Comparison of ENCODE assay signal across 12 mouse cellular contexts in the genomic region with DNA sequence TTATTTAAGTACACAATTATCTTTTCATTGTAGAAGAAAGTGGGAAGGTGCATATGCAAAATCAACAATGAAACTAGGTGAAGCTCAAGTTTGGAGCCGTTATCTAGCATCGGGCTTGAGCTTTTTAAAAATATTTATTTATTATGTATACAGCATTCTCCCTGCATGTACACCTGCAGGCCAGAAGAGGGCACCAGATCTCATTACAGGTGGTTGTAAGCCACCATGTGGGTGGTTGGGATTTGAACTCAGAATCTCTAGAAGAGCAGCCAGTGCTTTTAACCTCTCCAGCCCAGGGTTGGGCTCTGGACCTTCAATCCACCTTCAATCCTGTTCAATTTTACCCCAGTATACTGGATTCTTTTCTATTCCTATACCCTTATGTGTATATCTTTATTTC. TPM values are rescaled to one million over a fixed set of nuclear protein-coding genes. Genes with fewer than 3 reads are reported as not detected.
DNase-seq lines count a peak whose midpoint lies in the region; ATAC-seq and TF ChIP-seq lines count a peak whose summit lies in the region.
"Had no signal": no experiment of that assay in that cellular context is flagged by ENCODE, and none has a peak within 500 bp of the region (broad histone marks: within the 10 kb centered on the region; RNA-seq: fewer than 3 reads in every experiment).

No protein-coding gene starts in this region.

- no peak overlapping the region for H3K4me2 ChIP-seq in forebrain, embryonic 14.5 days (ENCODE audit: low read length)
- no peak overlapping the region for H3K4me2 ChIP-seq in forebrain, embryonic 11.5 days (ENCODE audit: low read depth, low read length, severe bottlenecking)
- no peak overlapping the region for H3K4me2 ChIP-seq in lung, embryonic 14.5 days
- no peak overlapping the region for H3K4me2 ChIP-seq in stomach, postnatal 0 days (replicated peaks; ENCODE audit: low read depth)
- H3K4me2 ChIP-seq: limb, embryonic 15.5 days; midbrain, embryonic 13.5 days had no signal

- no peak for TF ChIP-seq EP300 in stomach, postnatal 0 days (optimal IDR thresholded peaks at IDR 0.05)

- 79% methylated on average over 2 of the region's 2 CpGs for WGBS in forebrain, embryonic 14.5 days
- 72% methylated on average over 2 of the region's 2 CpGs for WGBS in forebrain, embryonic 11.5 days
- WGBS in lung, embryonic 14.5 days: 58% methylated on average over 2 of the region's 2 CpGs
- 59% methylated on average over 2 of the region's 2 CpGs for WGBS in stomach, postnatal 0 days

- no peak overlapping the region for H3K27ac ChIP-seq in forebrain, embryonic 14.5 days (ENCODE audit: low read depth, low read length)
- H3K27ac ChIP-seq in forebrain, embryonic 11.5 days (ENCODE audit: low read depth, low read length): no peak overlapping the region
- no peak overlapping the region for H3K27ac ChIP-seq in lung, embryonic 14.5 days (ENCODE audit: low read depth)
- H3K27ac ChIP-seq in stomach, postnatal 0 days (replicated peaks): no peak overlapping the region
- H3K27ac ChIP-seq: limb, embryonic 15.5 days; midbrain, embryonic 13.5 days had no signal

- POLR2A ChIA-PET in Patski (lab: Charles Lee): no interaction called here

- no peaks in the 10 kb centered on the region for H3K9me3 ChIP-seq in forebrain, embryonic 14.5 days (replicated peaks; ENCODE audit: control insufficient read depth, low read length)
- H3K9me3 ChIP-seq in forebrain, embryonic 11.5 days (ENCODE audit: control insufficient read depth, low read length): no peaks in the 10 kb centered on the region
- no peaks in the 10 kb centered on the region for H3K9me3 ChIP-seq in lung, embryonic 14.5 days (ENCODE audit: low read depth, low read length)
- H3K9me3 ChIP-seq in stomach, postnatal 0 days (ENCODE audit: control insufficient read depth, low read length): no peaks in the 10 kb centered on the region
- H3K9me3 ChIP-seq: limb, embryonic 15.5 days; midbrain, embryonic 13.5 days had no signal

- TF ChIP-seq CTCF in lung, embryonic 14.5 days (IDR thresholded peaks at IDR 0.05; ENCODE audit: low read depth): peak; percentile 57
- TF ChIP-seq CTCF in Patski (IDR thresholded peaks at IDR 0.05): peak; percentile 83
- peak; percentile 63 for TF ChIP-seq CTCF in stomach, postnatal 0 days (IDR thresholded peaks at IDR 0.05; ENCODE audit: low read depth)

- H3K36me3 ChIP-seq in forebrain, embryonic 14.5 days (ENCODE audit: control insufficient read depth, insufficient read depth, low read length): no peaks in the 10 kb centered on the region
- no peaks in the 10 kb centered on the region for H3K36me3 ChIP-seq in forebrain, embryonic 11.5 days (ENCODE audit: control insufficient read depth, insufficient read depth, low read length)
- H3K36me3 ChIP-seq in lung, embryonic 14.5 days (ENCODE audit: insufficient read depth): no peaks in the 10 kb centered on the region
- H3K36me3 ChIP-seq in stomach, postnatal 0 days (ENCODE audit: control insufficient read depth, insufficient read depth, low read length): no peaks in the 10 kb centered on the region
- H3K36me3 ChIP-seq: limb, embryonic 15.5 days; midbrain, embryonic 13.5 days had no signal

- CTCF ChIA-PET in Patski (lab: Charles Lee): interaction anchor here (1.1 to 2.0 kb wide), 4 partner anchors 37 to 108 kb away, joined by 3 to 8 read pairs (median 5); no protein-coding TSS in a partner anchor

- no peak overlapping the region for H3K9ac ChIP-seq in forebrain, embryonic 14.5 days (ENCODE audit: low read length)
- H3K9ac ChIP-seq in forebrain, embryonic 11.5 days (ENCODE audit: low read length): no peak overlapping the region
- no peak overlapping the region for H3K9ac ChIP-seq in lung, embryonic 14.5 days
- no peak overlapping the region for H3K9ac ChIP-seq in stomach, postnatal 0 days (ENCODE audit: low read length)
- H3K9ac ChIP-seq: limb, embryonic 15.5 days; midbrain, embryonic 13.5 days had no signal

- H3K4me3 ChIP-seq in forebrain, embryonic 14.5 days (ENCODE audit: low read depth, low read length): no peak overlapping the region
- H3K4me3 ChIP-seq in forebrain, embryonic 11.5 days (ENCODE audit: low read depth, low read length): no peak overlapping the region
- no peak overlapping the region for H3K4me3 ChIP-seq in lung, embryonic 14.5 days (ENCODE audit: low read depth, low read length)
- H3K4me3 ChIP-seq in stomach, postnatal 0 days (ENCODE audit: low read depth, low read length): no peak overlapping the region
- H3K4me3 ChIP-seq: limb, embryonic 15.5 days; midbrain, embryonic 13.5 days had no signal

- DNase-seq in forebrain, embryonic 14.5 days (ENCODE audit: low spot score): peak; percentile 14
- no peak for DNase-seq in forebrain, embryonic 11.5 days (ENCODE audit: low spot score)
- peak; percentile 29 for DNase-seq in lung, embryonic 14.5 days
- DNase-seq in lung, postnatal 10 days: no peak
- no peak for DNase-seq in Patski (ENCODE audit: low read depth, low spot score)
- no peak for DNase-seq in stomach, postnatal 0 days (ENCODE audit: low spot score)
- no peak for DNase-seq in left cerebral cortex, postnatal 4 days
- no peak for DNase-seq in cerebellum, adult 18-20 months

- no peaks in the 10 kb centered on the region for H3K4me1 ChIP-seq in forebrain, embryonic 14.5 days (ENCODE audit: control insufficient read depth, insufficient read depth, low read length)
- no peaks in the 10 kb centered on the region for H3K4me1 ChIP-seq in forebrain, embryonic 11.5 days (replicated peaks; ENCODE audit: control insufficient read depth, insufficient read depth, low read length)
- H3K4me1 ChIP-seq in lung, embryonic 14.5 days (ENCODE audit: insufficient read depth): no peaks in the 10 kb centered on the region
- no peaks in the 10 kb centered on the region for H3K4me1 ChIP-seq in stomach, postnatal 0 days (replicated peaks; ENCODE audit: control insufficient read depth, insufficient read depth)
- H3K4me1 ChIP-seq: midbrain, embryonic 13.5 days had no signal

- intact Hi-C loops in left cerebral cortex, postnatal 4 days (cut with DNase I): no loop called here

- in situ Hi-C loops in Patski (cut with MboI; ENCODE audit: low pct_unique_long_range_greater_than_20kb): loop anchor here (5.0 kb wide), 1 partner anchor 34 kb away; no protein-coding TSS in a partner anchor

- no peaks in the 10 kb centered on the region for H3K27me3 ChIP-seq in forebrain, embryonic 14.5 days (replicated peaks; ENCODE audit: control insufficient read depth, insufficient read depth, low read length)
- no peaks in the 10 kb centered on the region for H3K27me3 ChIP-seq in forebrain, embryonic 11.5 days (ENCODE audit: control insufficient read depth, insufficient read depth, low read length)
- H3K27me3 ChIP-seq in lung, embryonic 14.5 days (ENCODE audit: insufficient read depth, low read length): peaks cover 3% of the 10 kb centered on the region; the same call in 1 of the 2 replicates
- H3K27me3 ChIP-seq in Patski: no peaks in the 10 kb centered on the region
- no peaks in the 10 kb centered on the region for H3K27me3 ChIP-seq in stomach, postnatal 0 days (ENCODE audit: control insufficient read depth, insufficient read depth, low read length)
- H3K27me3 ChIP-seq: limb, embryonic 15.5 days; midbrain, embryonic 13.5 days had no signal

- ATAC-seq in forebrain, embryonic 14.5 days: no peak
- no peak for ATAC-seq in forebrain, embryonic 11.5 days (replicated peaks; ENCODE audit: low FRiP score)
- ATAC-seq in lung, embryonic 14.5 days (ENCODE audit: insufficient read depth): no peak
- no peak for ATAC-seq in Patski
- ATAC-seq in stomach, postnatal 0 days (ENCODE audit: low FRiP score, low TSS enrichment): no peak
- ATAC-seq: midbrain, embryonic 13.5 days had no signal

RNA-seq across cellular contexts. Expression of a gene that starts 5.5 kb away (rescaled TPM):
- not detected in 2 replicates for polyA plus RNA-seq in forebrain, embryonic 14.5 days (2014; fragmentation: Nextera tagmentation; extraction: Ambion mirVana)
- polyA plus RNA-seq in forebrain, embryonic 11.5 days (2014; fragmentation: Nextera tagmentation; extraction: Ambion mirVana): 0.52 TPM in 1 of 2 replicates, not detected in the other
- not detected in 2 replicates for polyA plus RNA-seq in lung, embryonic 14.5 days (2014; fragmentation: Nextera tagmentation; extraction: Ambion mirVana)
- polyA plus RNA-seq in Patski (2021): not detected
- 0.19 TPM in 1 of 2 replicates, not detected in the other for polyA plus RNA-seq in stomach, postnatal 0 days (2015; fragmentation: Nextera tagmentation; extraction: Ambion mirVana)
- total RNA-seq in left cerebral cortex, postnatal 4 days (2021): not detected
- total RNA-seq: heart, postnatal 36 days had no signal
- polyA plus RNA-seq: large intestine, adult 2 months; limb, embryonic 15.5 days; midbrain, embryonic 13.5 days had no signal

RNA-seq across cellular contexts. Expression of a gene that starts 17.7 kb away (rescaled TPM):
- polyA plus RNA-seq in forebrain, embryonic 14.5 days (2014; fragmentation: Nextera tagmentation; extraction: Ambion mirVana): 62.4 and 86.8 TPM in 2 replicates
- polyA plus RNA-seq in forebrain, embryonic 11.5 days (2014; fragmentation: Nextera tagmentation; extraction: Ambion mirVana): 35.4 and 38.4 TPM in 2 replicates
- 41.0 and 43.8 TPM in 2 replicates for polyA plus RNA-seq in lung, embryonic 14.5 days (2014; fragmentation: Nextera tagmentation; extraction: Ambion mirVana)
- 18.3 TPM for polyA plus RNA-seq in Patski (2021)
- polyA plus RNA-seq in stomach, postnatal 0 days (2015; fragmentation: Nextera tagmentation; extraction: Ambion mirVana): 22.0 and 25.5 TPM in 2 replicates
- 10 to 100 TPM; 60.6 to 70.6 TPM for total RNA-seq in left cerebral cortex, postnatal 4 days (2021)

RNA-seq across cellular contexts. Expression of a gene that starts 50.0 kb away (rescaled TPM):
- polyA plus RNA-seq in forebrain, embryonic 14.5 days (2014; fragmentation: Nextera tagmentation; extraction: Ambion mirVana): 1.3 and 1.9 TPM in 2 replicates
- 7.2 and 7.8 TPM in 2 replicates for polyA plus RNA-seq in forebrain, embryonic 11.5 days (2014; fragmentation: Nextera tagmentation; extraction: Ambion mirVana)
- polyA plus RNA-seq in lung, embryonic 14.5 days (2014; fragmentation: Nextera tagmentation; extraction: Ambion mirVana): 2.7 and 3.9 TPM in 2 replicates
- polyA plus RNA-seq in Patski (2021): 6.8 TPM
- polyA plus RNA-seq in stomach, postnatal 0 days (2015; fragmentation: Nextera tagmentation; extraction: Ambion mirVana): 1.0 and 1.1 TPM in 2 replicates
- total RNA-seq in left cerebral cortex, postnatal 4 days (2021): 1 to 10 TPM; 4.7 to 5.4 TPM

Comparison
In these comparisons a context has a peak if more than half of its experiments do, and no peak if none do; other contexts are left out.
1. DNase-seq: peak in forebrain, embryonic 14.5 days (single experiment) and lung, embryonic 14.5 days (single experiment); none in forebrain, embryonic 11.5 days (single experiment), lung, postnatal 10 days (single experiment), Patski (single experiment), stomach, postnatal 0 days (single experiment), left cerebral cortex, postnatal 4 days (single experiment) and cerebellum, adult 18-20 months (0 of 2).
2. Peak in every context shown above with its lines, with median percentiles within 50 percentile points of each other: CTCF ChIP-seq.